Mouse (Mus musculus): Measurements from ENCODE around the gene Snrnp70.
"Not testable (repeated sequence)": the region's sequence is repeated elsewhere in the genome, so short reads cannot be mapped to it uniquely, and the experiment has no call there.

Gene Snrnp70

DNA sequence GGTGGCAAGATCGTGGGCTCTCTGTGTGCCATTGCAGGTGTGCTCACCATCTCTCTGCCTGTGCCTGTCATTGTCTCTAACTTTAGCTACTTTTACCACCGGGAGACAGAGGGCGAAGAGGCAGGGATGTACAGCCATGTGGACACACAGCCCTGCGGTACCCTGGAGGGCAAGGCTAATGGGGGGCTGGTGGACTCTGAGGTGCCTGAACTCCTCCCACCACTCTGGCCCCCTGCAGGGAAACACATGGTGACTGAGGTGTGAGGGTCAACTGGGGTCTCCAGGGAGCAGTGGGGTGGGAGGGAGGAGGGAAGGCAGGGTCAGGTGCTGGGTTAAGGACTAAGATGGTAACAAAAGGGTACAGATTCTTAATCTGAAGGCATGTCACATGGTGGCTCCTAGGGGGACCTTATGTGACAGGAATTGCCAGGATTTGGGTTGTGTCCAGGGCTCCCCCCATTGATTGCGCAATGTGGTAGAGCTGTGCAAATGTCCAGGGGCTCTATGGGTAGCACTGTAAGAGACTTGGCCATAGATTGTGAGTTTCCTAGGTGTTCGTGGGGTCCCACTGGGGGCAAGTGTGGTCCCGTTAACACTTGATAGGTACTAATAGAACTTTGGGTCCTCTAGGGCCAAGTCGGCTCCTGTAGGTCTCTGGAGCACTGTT lies 14.1 kb upstream of the Snrnp70 start:
- no peak for DNase-seq (ENCODE audit: low spot score in 2 of 2)

DNA sequence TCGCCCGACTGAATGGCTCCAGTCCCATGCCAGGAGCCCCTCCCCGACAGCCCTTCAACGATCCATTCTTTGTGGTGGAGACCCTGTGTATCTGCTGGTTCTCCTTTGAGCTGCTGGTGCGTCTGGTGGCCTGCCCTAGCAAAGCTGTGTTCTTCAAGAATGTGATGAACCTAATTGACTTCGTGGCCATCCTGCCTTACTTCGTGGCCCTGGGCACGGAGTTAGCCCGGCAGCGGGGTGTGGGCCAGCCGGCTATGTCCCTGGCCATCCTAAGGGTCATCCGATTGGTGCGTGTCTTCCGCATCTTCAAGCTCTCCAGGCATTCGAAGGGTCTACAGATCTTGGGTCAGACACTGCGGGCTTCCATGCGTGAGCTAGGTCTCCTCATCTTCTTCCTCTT lies 13.4 kb upstream of the Snrnp70 start:
- no peak for DNase-seq (ENCODE audit: low spot score in 2 of 2)

- no peak for DNase-seq (ENCODE audit: low spot score in 2 of 2)
Measured at GRCm38 (mm10) chr7:45408351-45408750, 12.8 kb upstream of the Snrnp70 start.

GRCm38 (mm10) chr7:45407836-45408235 lies 12.3 kb upstream of the Snrnp70 start:
- no peak for DNase-seq (ENCODE audit: low spot score in 2 of 2)

DNA sequence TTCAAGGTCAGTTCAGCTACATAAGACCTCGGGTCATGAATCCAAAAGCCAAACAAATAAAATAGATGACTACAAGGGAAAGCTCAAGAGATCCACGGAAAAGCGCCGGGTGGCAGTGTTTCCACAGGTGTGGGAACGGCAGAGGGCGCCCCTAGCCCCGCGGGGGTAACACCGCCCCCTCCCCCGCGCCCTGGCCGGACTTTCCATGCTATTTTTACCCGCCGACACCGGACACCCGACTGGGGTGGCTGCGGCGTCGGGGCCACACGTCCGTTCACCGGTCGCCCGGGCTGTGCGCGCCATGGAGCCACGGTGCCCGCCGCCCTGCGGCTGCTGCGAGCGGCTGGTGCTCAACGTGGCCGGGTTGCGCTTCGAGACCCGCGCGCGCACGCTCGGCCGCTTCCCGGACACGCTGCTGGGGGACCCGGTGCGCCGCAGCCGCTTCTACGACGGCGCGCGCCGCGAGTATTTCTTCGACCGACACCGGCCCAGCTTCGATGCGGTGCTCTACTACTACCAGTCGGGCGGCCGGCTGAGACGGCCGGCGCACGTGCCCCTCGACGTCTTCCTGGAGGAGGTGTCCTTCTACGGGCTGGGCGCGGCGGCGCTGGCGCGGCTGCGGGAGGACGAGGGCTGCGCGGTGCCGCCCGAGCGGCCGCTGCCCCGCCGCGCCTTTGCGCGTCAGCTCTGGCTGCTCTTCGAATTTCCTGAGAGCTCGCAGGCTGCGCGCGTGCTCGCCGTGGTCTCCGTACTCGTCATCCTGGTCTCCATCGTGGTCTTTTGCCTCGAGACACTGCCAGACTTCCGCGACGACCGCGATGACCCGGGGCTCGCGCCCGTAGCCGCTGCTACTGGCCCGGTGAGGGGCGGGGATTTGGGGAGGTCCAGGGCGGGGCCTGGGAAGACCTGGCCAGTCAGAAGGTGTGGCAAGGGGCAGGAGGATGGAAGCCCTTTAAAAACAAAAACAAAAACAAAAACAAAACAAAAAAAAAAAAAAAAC lies 10.9 kb upstream of the Snrnp70 start:
- DNase-seq (ENCODE audit: low spot score in 2 of 2): no peak

GRCm38 (mm10) chr7:45405091-45406075 lies 9.8 kb upstream of the Snrnp70 start, which contains the start of gene Kcna7:
Gene Kcna7 (plus strand): TSS chr7:45405653.
- peak in 1 of 2 experiments; percentile 73 for DNase-seq (ENCODE audit: low spot score in 2 of 2)

DNA sequence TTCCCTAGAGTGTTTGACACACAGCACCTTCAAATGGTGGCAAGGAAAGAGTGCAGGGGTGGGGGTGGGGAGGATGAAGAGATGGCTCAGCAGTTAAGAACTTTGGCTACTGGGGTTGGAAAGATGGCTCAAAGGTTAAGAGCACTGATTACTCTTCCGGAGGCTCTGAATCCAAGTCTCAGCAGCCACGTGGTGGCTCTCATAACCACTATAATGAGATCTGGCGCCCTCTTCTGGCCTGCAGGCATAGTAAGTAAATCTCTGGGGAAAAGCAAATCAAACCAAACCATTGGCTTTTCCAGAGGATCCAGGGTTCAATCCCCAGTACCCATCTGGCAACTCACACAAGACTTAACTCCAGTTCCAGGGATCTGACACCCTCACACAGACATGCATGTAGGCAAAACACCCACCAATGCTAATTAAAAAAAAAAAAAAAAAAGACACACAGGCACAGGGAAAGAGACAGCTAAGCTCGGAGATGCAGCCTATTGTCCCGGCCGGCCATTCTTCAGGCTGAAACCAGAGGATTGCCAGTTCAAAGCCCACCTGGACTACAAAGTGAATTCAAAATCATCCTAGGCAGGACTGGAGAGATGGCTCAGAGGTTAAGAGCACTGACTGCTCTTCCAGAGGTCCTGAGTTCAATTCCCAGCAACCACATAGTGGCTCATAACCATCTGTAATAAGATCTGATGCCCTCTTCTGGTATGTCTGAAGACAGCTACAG lies 8.2 kb upstream of the Snrnp70 start:
- peak in 1 of 2 experiments; percentile 34 for DNase-seq (ENCODE audit: low spot score in 2 of 2)

DNA sequence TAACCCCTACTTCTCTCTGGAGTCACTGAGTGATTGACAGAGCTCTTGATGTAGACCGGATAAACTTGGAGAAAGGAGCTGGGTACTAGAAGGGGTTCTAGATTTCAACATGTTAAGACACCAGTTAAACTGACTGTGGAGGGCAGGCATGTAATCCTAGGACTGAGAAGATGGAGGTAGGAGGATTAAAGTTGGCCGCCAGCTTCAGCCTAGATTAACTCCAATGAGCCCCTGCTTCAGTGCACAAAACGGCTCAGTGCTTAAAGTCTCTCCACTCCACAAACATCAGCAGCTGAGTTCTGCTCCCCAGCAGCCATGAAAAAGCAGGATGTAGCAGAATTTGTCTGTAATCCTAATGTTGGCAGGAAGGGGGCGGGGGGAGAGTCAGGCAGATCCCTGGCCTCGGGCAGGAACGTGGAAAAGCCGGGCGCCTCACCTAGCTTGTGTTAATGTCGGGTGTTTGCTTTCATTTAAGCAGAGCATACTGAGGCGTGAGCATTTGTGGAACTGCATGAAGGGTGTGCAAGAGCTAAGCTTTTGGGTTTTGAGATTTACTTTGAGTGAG lies 6.1 kb upstream of the Snrnp70 start:
- no peak for DNase-seq (ENCODE audit: low spot score in 2 of 2)

DNA sequence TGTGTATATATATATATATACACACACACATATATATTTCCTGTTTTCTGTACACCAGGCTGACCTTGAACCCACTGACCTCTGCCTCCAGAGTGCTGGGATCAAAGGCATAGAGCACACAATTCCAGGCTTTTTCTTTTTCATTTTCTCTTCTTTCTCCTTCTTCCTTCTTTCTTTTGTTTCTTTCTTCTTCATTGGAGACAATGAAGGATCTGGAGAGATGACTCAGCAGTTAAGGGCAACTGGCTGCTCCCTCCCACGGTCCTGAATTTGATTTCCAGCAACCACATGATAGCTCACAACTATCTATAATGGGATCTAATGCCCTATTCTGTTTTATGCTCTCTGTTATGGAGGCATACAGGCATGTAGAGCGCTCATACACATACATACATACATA lies 1.2 kb upstream of the Snrnp70 start:
- DNase-seq (ENCODE audit: low spot score in 2 of 2): no peak

- not testable (repeated sequence) for DNase-seq (ENCODE audit: low spot score in 2 of 2)
Measured at GRCm38 (mm10) chr7:45396337-45396775, 814 bp upstream of the Snrnp70 start.

- peak in 1 of 2 experiments; percentile 26 for DNase-seq (ENCODE audit: low spot score in 2 of 2)
Measured at GRCm38 (mm10) chr7:45395129-45395541, 407 bp downstream of the Snrnp70 start.

DNA sequence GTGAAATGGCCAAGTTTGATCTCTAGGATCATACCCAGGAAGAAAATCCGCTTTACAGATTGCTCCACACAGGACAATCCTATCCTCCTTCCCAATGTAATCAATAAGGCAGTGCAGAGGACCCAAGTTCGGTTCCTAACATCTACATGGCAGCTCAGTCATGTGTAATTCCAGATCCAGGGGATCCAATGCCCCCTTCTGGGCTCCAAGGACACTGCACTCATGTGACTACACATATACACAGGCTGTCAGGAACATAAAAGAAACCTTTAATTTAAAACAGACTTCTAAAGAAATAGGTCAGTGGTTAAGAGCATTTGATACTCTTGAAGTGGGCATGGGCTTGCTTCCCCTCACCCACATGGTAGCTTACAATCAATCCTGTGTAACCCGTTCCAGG lies 9.5 kb downstream of the Snrnp70 start:
- DNase-seq (ENCODE audit: low spot score in 2 of 2): no peak

GRCm38 (mm10) chr7:45376057-45376456 lies 19.5 kb downstream of the Snrnp70 start:
- no peak for DNase-seq (ENCODE audit: low spot score in 2 of 2)

GRCm38 (mm10) chr7:45374620-45375019 lies 20.9 kb downstream of the Snrnp70 start:
- DNase-seq (ENCODE audit: low spot score in 2 of 2): no peak

DNA sequence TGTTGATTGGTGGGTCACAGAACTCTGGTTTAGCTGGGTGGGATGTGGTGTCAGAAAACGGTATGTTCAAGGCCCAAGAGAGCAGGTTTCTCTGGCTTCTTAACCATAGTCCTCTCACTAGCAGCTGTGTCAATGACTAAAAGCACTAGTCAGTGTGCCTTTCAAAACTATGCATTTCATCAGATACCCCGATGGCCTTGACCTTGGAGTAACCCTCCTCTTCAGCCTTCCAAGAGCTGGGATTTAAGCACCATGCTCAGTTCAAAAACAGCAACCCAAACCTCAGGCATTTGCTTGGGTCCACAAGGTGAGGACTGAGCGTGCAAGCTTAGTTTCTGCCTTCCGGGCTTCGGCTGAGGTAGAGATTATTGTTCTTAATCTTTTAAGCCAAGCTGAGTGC lies 23.2 kb downstream of the Snrnp70 start:
- DNase-seq (ENCODE audit: low spot score in 2 of 2): no peak

DNA sequence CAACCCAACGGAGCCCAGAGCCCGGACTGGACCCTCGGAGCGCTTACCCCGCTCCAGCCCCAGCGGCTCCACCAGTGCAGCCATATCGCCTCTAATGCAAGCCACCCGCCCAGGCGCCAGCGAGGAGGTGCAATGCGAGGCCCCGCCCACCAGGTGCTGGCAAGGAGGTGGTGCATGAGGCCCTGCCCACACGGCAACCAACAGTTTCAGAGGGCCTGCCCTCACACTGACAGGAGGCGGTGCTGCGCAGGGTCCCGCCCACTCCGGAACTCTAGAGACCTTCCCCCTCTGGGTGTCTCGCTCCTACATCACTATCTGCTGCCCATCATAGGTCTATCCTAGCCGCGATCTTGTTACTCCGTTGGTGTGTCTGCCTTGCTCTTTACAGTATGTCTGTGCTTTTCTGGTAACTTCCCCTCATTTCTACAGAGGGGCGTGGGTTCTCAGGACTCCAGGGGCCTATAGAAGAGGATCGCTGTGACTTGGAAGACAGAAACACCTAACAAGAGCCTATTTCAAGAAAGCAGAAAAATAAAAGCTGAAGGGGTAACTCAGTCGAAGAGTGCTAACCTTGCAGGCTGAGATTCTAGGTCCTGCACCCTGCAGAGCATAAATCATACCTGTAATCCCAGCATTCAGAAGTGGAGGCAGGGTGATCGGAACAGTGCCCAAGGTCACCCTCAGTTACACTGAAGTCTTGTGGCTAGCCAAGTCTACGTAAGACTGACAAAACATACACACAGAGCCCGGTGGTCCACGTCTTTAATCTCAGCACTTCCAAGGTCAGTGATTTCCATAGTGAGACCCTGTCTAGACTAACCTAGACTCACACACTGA lies 24.8 kb downstream of the Snrnp70 start, which contains the start of gene Lin7b:
Lin7b (minus strand) TSS at position 109 of the 837 bp plus-strand sequence.
- DNase-seq (ENCODE audit: low spot score in 2 of 2): peak; percentile 89 to 94

GRCm38 (mm10) chr7:45369836-45370474 lies 25.6 kb downstream of the Snrnp70 start:
- peak in 1 of 2 experiments; percentile 42 for DNase-seq (ENCODE audit: low spot score in 2 of 2)

DNA sequence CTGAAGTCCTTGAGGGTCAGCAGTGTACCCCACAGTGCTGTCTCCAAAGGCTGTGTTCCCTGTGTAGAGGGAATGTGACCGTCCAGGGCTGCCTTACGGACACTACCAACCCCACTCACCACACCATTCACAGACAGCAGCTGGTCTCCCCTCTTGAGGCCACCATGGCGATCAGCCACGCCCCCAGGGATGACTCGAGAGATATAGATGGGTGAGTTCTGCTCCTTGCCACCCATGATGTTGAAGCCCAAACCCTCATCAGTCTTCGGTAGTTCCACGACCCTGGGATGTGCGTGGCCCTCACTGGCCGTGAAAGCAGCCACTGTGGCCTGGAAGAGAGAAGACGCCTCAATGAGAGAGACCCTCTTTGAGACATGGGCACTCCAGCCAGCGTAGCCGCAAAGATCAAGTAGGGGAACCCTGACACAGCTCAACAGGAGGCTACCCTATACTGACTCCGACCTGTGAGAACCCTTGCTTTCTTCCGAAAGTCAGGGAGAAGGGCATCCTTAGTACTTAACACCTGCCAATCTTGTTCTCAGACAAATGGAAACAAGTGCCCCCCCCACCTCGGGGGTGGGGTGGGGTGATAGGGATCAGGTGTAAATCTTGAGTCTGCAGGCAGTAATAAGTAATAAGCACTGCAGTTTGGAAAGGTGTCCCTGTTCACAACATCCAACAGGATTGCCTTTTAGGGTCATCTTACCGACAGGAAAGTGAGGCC lies 26.4 kb downstream of the Snrnp70 start:
- DNase-seq (ENCODE audit: low spot score in 2 of 2): peak in 1 of 2 experiments; percentile 24

Measured in left cerebral cortex, adult 9 months (tissue).